Comparison of ENCODE assay signal across 24 mouse cellular contexts in the genomic region with DNA sequence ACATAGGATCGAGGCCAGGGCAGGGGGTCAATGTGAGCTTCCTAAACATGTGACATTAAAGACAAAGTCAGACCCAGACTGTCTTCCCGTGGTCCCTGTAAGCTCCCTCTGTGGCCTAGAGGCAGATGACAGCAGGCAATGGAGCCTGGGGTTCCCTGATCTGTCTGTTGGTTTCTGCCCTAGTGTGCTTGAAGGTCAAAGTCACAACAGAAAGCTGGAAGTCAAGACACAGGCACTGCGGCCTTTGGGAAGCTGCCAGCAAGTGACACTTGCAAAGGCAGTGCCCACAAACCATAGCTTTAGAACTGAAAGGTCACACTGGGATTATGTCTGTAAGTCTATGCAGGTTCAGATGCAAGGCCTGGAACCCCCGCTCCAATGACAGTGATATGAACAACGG.
DNase-seq lines count a peak whose midpoint lies in the region; TF ChIP-seq lines count a peak whose summit lies in the region.
"Had no signal": no experiment of that assay in that cellular context is flagged by ENCODE, and none has a peak within 500 bp of the region (broad histone marks: within the 10 kb centered on the region; RNA-seq: fewer than 3 reads in every experiment).

No protein-coding gene starts in this region.

- no peak overlapping the region for H3K27ac ChIP-seq in gastrocnemius, adult 2 months
- H3K27ac ChIP-seq: embryonic facial prominence, embryonic 12.5 days; heart, adult 2 months; hindbrain, embryonic 14.5 days; left cerebral cortex, adult 2 months; limb, embryonic 13.5 days; lung, embryonic 15.5 days; midbrain, embryonic 12.5 days; neural tube, embryonic 13.5 days had no signal

- H3K4me3 ChIP-seq in gastrocnemius, adult 2 months, result no peak overlapping the region
- H3K4me3 ChIP-seq: embryonic facial prominence, embryonic 12.5 days; heart, adult 2 months; heart, embryonic 12.5 days; left cerebral cortex, adult 2 months; limb, embryonic 13.5 days; lung, embryonic 15.5 days; midbrain, embryonic 12.5 days; neural tube, embryonic 13.5 days had no signal

- DNase-seq in adrenal gland, adult 2 months, result peak; percentile 41
- no peak for DNase-seq in adrenal gland, adult 8-10 months
- peak; percentile 17 for DNase-seq in kidney, postnatal 10 days
- no peak for DNase-seq in kidney, adult 9 months
- peak; percentile 40 for DNase-seq in 416B (ENCODE audit: low read depth)
- DNase-seq in adrenal gland, postnatal 14 days, result peak; percentile 55
- DNase-seq in gastrocnemius, adult 2 months, result no peak
- no peak for DNase-seq in layer of hippocampus, adult 8-10 months (ENCODE audit: low spot score in 2 of 2)
- DNase-seq: cerebellum, adult 11-12 months; cerebellum, adult 9-11 months; embryo, embryonic 11 days; gastrocnemius, postnatal 25 days; heart, adult 2 months; lung, postnatal 36 days; retina, postnatal 1 day; right cerebral cortex, postnatal 14 days had no signal

- TF ChIP-seq CTCF in gastrocnemius, adult 2 months (IDR thresholded peaks at IDR 0.05), result no peak

- intact Hi-C loops in gastrocnemius, adult 2 months (cut with DNase I), result no loop called here

Comparison
In these comparisons a context has a peak if more than half of its experiments do, and no peak if none do; other contexts are left out.
1. DNase-seq: peak in adrenal gland, adult 2 months (single experiment), kidney, postnatal 10 days (single experiment), 416B (single experiment) and adrenal gland, postnatal 14 days (single experiment); none in adrenal gland, adult 8-10 months (single experiment), kidney, adult 9 months (single experiment), gastrocnemius, adult 2 months (single experiment) and layer of hippocampus, adult 8-10 months (0 of 2).